Mouse (Mus musculus) c-Kit-negative CD71-positive TER-119-positive erythroid progenitor cells, embryonic 14.5 days (primary cell): ENCODE data around the gene Clasrp.

Experiments
- DNase-seq: peaks from one replicate; pipeline ENCODE4 v3.0.0-alpha.2; 2013; ENCODE audit warnings: low read depth, low spot score

The Clasrp gene

GRCm38 (mm10) chr7:19603849-19604605, at the start of gene Clasrp:
Gene Clasrp (minus strand): TSS chr7:19604486.
- DNase-seq: peak; percentile 87

- no peak for DNase-seq
Observed at GRCm38 (mm10) chr7:19652614-19653013, 48.3 kb upstream of the Clasrp start.

GRCm38 (mm10) chr7:19651063-19651786, 46.9 kb upstream of the Clasrp start:
- no peak for DNase-seq

GRCm38 (mm10) chr7:19641223-19641622, 36.9 kb upstream of the Clasrp start:
- DNase-seq: no peak

GRCm38 (mm10) chr7:19635074-19635827, 31.0 kb upstream of the Clasrp start:
- no peak for DNase-seq

- DNase-seq: no peak
Observed at GRCm38 (mm10) chr7:19634591-19634990, 30.3 kb upstream of the Clasrp start.

GRCm38 (mm10) chr7:19633855-19634254, 29.6 kb upstream of the Clasrp start:
- DNase-seq: no peak

GRCm38 (mm10) chr7:19633197-19633596, 28.9 kb upstream of the Clasrp start:
- DNase-seq: no peak

- no peak for DNase-seq
Observed at GRCm38 (mm10) chr7:19632720-19633119, 28.4 kb upstream of the Clasrp start.

GRCm38 (mm10) chr7:19632275-19632674, 28.0 kb upstream of the Clasrp start:
- no peak for DNase-seq

- DNase-seq: peak; percentile 65
Observed at GRCm38 (mm10) chr7:19629361-19629734, 25.1 kb upstream of the Clasrp start, which contains the start of gene Relb. Gene Relb (minus strand): TSS chr7:19629438.

- DNase-seq: peak; percentile 75
Observed at GRCm38 (mm10) chr7:19628536-19629360, 24.5 kb upstream of the Clasrp start.

GRCm38 (mm10) chr7:19628192-19628535, 23.9 kb upstream of the Clasrp start:
- DNase-seq: no peak

- DNase-seq: no peak
Observed at GRCm38 (mm10) chr7:19627721-19628120, 23.4 kb upstream of the Clasrp start.

GRCm38 (mm10) chr7:19623433-19623832, 19.1 kb upstream of the Clasrp start:
- no peak for DNase-seq

GRCm38 (mm10) chr7:19622241-19622640, 18.0 kb upstream of the Clasrp start:
- no peak for DNase-seq

- no peak for DNase-seq
Observed at GRCm38 (mm10) chr7:19620811-19621210, 16.5 kb upstream of the Clasrp start.

- peak; percentile 60 for DNase-seq
Observed at GRCm38 (mm10) chr7:19619004-19619801, 14.9 kb upstream of the Clasrp start.

GRCm38 (mm10) chr7:19615036-19615577, 10.8 kb upstream of the Clasrp start:
- DNase-seq: no peak

GRCm38 (mm10) chr7:19610969-19611368, 6.7 kb upstream of the Clasrp start:
- no peak for DNase-seq
